ENCODE assay signal across 12 mouse cellular contexts in the genomic region with DNA sequence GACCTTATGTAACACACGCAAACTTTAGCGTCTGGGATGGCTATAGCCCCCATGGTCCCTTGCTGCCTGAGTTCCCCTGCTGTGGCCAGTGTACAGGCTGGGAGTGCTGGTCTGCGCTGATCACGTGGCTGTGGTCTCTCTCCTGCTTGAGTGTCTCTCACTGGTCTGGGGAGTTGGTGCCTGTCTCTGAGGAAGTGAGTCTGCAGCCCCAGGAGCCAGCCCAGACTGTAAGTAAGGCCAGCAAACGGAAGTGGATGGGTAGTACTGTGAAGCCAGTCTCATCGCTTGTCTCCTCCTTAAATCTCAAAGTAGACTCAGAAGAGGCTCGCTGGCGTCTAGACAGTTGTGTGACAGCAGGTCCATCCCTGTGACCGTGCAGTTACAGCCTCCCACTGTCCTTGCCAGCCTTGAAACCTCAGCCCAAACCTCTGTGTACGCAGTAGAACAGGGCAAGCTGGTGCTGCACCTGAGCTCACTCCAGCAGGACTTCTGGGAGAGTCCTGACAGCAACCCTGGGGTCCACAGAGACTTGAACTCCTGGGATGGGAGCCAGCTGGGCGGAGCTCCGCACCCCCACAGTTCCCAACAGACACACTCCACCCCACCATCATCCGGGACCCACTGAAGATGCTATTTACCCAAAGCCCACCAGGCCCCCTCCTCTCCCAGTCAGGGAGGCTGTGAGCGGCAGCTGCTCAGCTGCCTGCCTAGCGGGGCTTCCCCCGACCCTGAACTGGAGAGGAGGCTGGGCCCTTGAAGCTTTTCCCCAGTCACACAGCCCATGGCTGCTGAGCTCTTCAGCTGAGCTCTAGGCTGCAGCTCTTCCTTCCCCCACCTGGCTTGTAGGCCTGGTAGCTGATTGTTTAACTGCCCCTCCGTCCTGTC. TPM values are rescaled to one million over a fixed set of nuclear protein-coding genes. Genes with fewer than 3 reads are reported as not detected.
A peak's percentile ranks its signal among the peaks of the same experiment; 100 is the strongest.
DNase-seq lines count a peak whose midpoint lies in the region; ATAC-seq and TF ChIP-seq lines count a peak whose summit lies in the region.
"Had no signal": no experiment of that assay in that cellular context is flagged by ENCODE, and none has a peak within 500 bp of the region (broad histone marks: within the 10 kb centered on the region; RNA-seq: fewer than 3 reads in every experiment).

No protein-coding gene starts in this region.

- H3K27ac ChIP-seq in heart, embryonic 16.5 days (ENCODE audit: low read length): peak overlapping the region; percentile 27; the same call in 1 of the 2 replicates
- H3K27ac ChIP-seq in midbrain, embryonic 12.5 days (replicated peaks): peak overlapping the region; percentile 31; the same call in 1 of the 2 replicates
- no peak overlapping the region for H3K27ac ChIP-seq in midbrain, postnatal 0 days (ENCODE audit: low read depth, low read length)
- H3K27ac ChIP-seq in intestine, embryonic 15.5 days: peak overlapping the region; percentile 36; the same call in 1 of the 2 replicates

- H3K4me2 ChIP-seq in heart, embryonic 16.5 days (ENCODE audit: low read depth, low read length): no peak overlapping the region
- no peak overlapping the region for H3K4me2 ChIP-seq in midbrain, embryonic 12.5 days (replicated peaks)
- H3K4me2 ChIP-seq in midbrain, postnatal 0 days (ENCODE audit: low read depth, low read length, poor library complexity, severe bottlenecking): no peak overlapping the region
- H3K4me2 ChIP-seq in intestine, embryonic 15.5 days (replicated peaks): no peak overlapping the region

- H3K9me3 ChIP-seq in heart, embryonic 16.5 days (replicated peaks; ENCODE audit: control insufficient read depth, low read length): peaks cover 5% of the 10 kb centered on the region
- no peaks in the 10 kb centered on the region for H3K9me3 ChIP-seq in midbrain, embryonic 12.5 days
- H3K9me3 ChIP-seq in midbrain, postnatal 0 days (ENCODE audit: low read length): no peaks in the 10 kb centered on the region
- no peaks in the 10 kb centered on the region for H3K9me3 ChIP-seq in intestine, embryonic 15.5 days

- H3K27me3 ChIP-seq in heart, embryonic 16.5 days (ENCODE audit: control insufficient read depth, insufficient read depth, low read length): no peaks in the 10 kb centered on the region
- no peaks in the 10 kb centered on the region for H3K27me3 ChIP-seq in midbrain, embryonic 12.5 days
- H3K27me3 ChIP-seq in midbrain, postnatal 0 days (ENCODE audit: insufficient read depth, low read length): no peaks in the 10 kb centered on the region
- H3K27me3 ChIP-seq in intestine, embryonic 15.5 days (replicated peaks): no peaks in the 10 kb centered on the region
- H3K27me3 ChIP-seq in splenic B cell, adult 2 months (ENCODE audit: control insufficient read depth, insufficient read depth, low read length, poor library complexity, severe bottlenecking): no peaks in the 10 kb centered on the region

- H3K36me3 ChIP-seq in heart, embryonic 16.5 days (ENCODE audit: control insufficient read depth, insufficient read depth): peaks cover 15% of the 10 kb centered on the region
- 0 out of 2 replicates have a peak, but pooled peaks cover 9% of the 10 kb centered on the region for H3K36me3 ChIP-seq in midbrain, embryonic 12.5 days
- peaks cover 6% of the 10 kb centered on the region; the same call in 1 of the 2 replicates for H3K36me3 ChIP-seq in midbrain, postnatal 0 days (ENCODE audit: insufficient read depth, low read length)
- H3K36me3 ChIP-seq in intestine, embryonic 15.5 days: 0 out of 2 replicates have a peak, but pooled peaks cover 5% of the 10 kb centered on the region
- peaks cover 5% of the 10 kb centered on the region for H3K36me3 ChIP-seq in splenic B cell, adult 2 months (ENCODE audit: control insufficient read depth, insufficient read depth, low read length, poor library complexity, severe bottlenecking)

- no peak overlapping the region for H3K4me3 ChIP-seq in heart, embryonic 16.5 days (ENCODE audit: low read length)
- no peak overlapping the region for H3K4me3 ChIP-seq in midbrain, embryonic 12.5 days
- no peak overlapping the region for H3K4me3 ChIP-seq in midbrain, postnatal 0 days (ENCODE audit: low read depth, low read length)
- H3K4me3 ChIP-seq in intestine, embryonic 15.5 days (replicated peaks): no peak overlapping the region
- H3K4me3 ChIP-seq: erythroblast, embryonic 14.5 days; myocyte had no signal

- no peak; the same call in 1 of the 2 replicates for ATAC-seq in heart, embryonic 16.5 days (replicated peaks; ENCODE audit: extremely low read depth, insufficient read depth, low FRiP score)
- ATAC-seq in midbrain, embryonic 12.5 days (ENCODE audit: low FRiP score, low read depth): no peak; the same call in 1 of the 2 replicates
- ATAC-seq in midbrain, postnatal 0 days (ENCODE audit: low FRiP score): no peak
- peak; percentile 26; the same call in 1 of the 2 replicates for ATAC-seq in intestine, embryonic 15.5 days

- H3K9ac ChIP-seq in heart, embryonic 16.5 days (ENCODE audit: low read length): 0 out of 2 replicates have a peak overlapping the region, but pooled peaks have one; percentile 19
- H3K9ac ChIP-seq in midbrain, embryonic 12.5 days (replicated peaks): no peak overlapping the region
- H3K9ac ChIP-seq in midbrain, postnatal 0 days (replicated peaks; ENCODE audit: low read length, poor library complexity, severe bottlenecking): no peak overlapping the region
- no peak overlapping the region for H3K9ac ChIP-seq in intestine, embryonic 15.5 days

- no peak for DNase-seq in heart, postnatal 14 days
- no peak for DNase-seq in midbrain, postnatal 0 days (ENCODE audit: low spot score)
- DNase-seq in splenic B cell, adult 2 months (ENCODE audit: low read depth, low spot score): peak; percentile 26
- no peak for DNase-seq in kidney, adult 8-10 months
- no peak for DNase-seq in embryo, embryonic 9.5 days (ENCODE audit: extremely low spot score)
- DNase-seq: adrenal gland, postnatal 10 days; thymus, postnatal 25 days had no signal

- WGBS in heart, embryonic 16.5 days: 72% methylated on average over 17 of the region's 17 CpGs
- WGBS in midbrain, embryonic 12.5 days: 66% methylated on average over 17 of the region's 17 CpGs
- WGBS in midbrain, postnatal 0 days: 64% methylated on average over 17 of the region's 17 CpGs
- WGBS in intestine, embryonic 15.5 days: 60% methylated on average over 17 of the region's 17 CpGs

- H3K4me1 ChIP-seq in heart, embryonic 16.5 days (ENCODE audit: control insufficient read depth, insufficient read depth, low read length): peaks cover 14% of the 10 kb centered on the region
- H3K4me1 ChIP-seq in midbrain, embryonic 12.5 days: peaks cover 10% of the 10 kb centered on the region; the same call in 1 of the 2 replicates
- no peaks in the 10 kb centered on the region for H3K4me1 ChIP-seq in midbrain, postnatal 0 days (ENCODE audit: insufficient read depth, low read length)
- H3K4me1 ChIP-seq in intestine, embryonic 15.5 days (replicated peaks): peaks cover 26% of the 10 kb centered on the region

- no peak for TF ChIP-seq CTCF in midbrain, postnatal 0 days (IDR thresholded peaks at IDR 0.05)

- intact Hi-C loops in heart, postnatal 14 days (cut with DNase I): no loop called here

RNA-seq across cellular contexts. Expression of a gene that starts 18.6 kb away (rescaled TPM):
- 17.6 and 21.1 TPM in 2 replicates for polyA plus RNA-seq in heart, embryonic 16.5 days (2015; fragmentation: Nextera tagmentation; extraction: Ambion mirVana)
- 10 to 100 TPM; 12.8 to 14.2 TPM for total RNA-seq in heart, postnatal 14 days (2021)
- polyA plus RNA-seq in midbrain, embryonic 12.5 days (2016; fragmentation: Nextera tagmentation; extraction: Ambion mirVana): 28.5 and 30.5 TPM in 2 replicates
- 33.4 and 33.6 TPM in 2 replicates for total RNA-seq in midbrain, postnatal 0 days (2014; rRNA removed)
- 26.1 and 28.6 TPM in 2 replicates for polyA plus RNA-seq in midbrain, postnatal 0 days (2015; fragmentation: Nextera tagmentation; extraction: Ambion mirVana)
- polyA plus RNA-seq in intestine, embryonic 15.5 days (2015; fragmentation: Nextera tagmentation; extraction: Ambion mirVana): 22.7 and 29.8 TPM in 2 replicates

RNA-seq across cellular contexts. Expression of a gene that starts 33.6 kb away (rescaled TPM):
- 279 and 343 TPM in 2 replicates for polyA plus RNA-seq in heart, embryonic 16.5 days (2015; fragmentation: Nextera tagmentation; extraction: Ambion mirVana)
- total RNA-seq in heart, postnatal 14 days (2021): 100 to 1,000 TPM; 411 to 471 TPM
- 329 and 373 TPM in 2 replicates for polyA plus RNA-seq in midbrain, embryonic 12.5 days (2016; fragmentation: Nextera tagmentation; extraction: Ambion mirVana)
- total RNA-seq in midbrain, postnatal 0 days (2014; rRNA removed): 810 and 1,016 TPM in 2 replicates
- 347 and 365 TPM in 2 replicates for polyA plus RNA-seq in midbrain, postnatal 0 days (2015; fragmentation: Nextera tagmentation; extraction: Ambion mirVana)
- polyA plus RNA-seq in intestine, embryonic 15.5 days (2015; fragmentation: Nextera tagmentation; extraction: Ambion mirVana): 639 and 690 TPM in 2 replicates

RNA-seq across cellular contexts. Expression of a gene that starts 55.9 kb away (rescaled TPM):
- polyA plus RNA-seq in heart, embryonic 16.5 days (2015; fragmentation: Nextera tagmentation; extraction: Ambion mirVana): 6.2 and 6.4 TPM in 2 replicates
- total RNA-seq in heart, postnatal 14 days (2021): 10 to 100 TPM; 12.3 to 19.2 TPM
- 5.2 and 5.7 TPM in 2 replicates for polyA plus RNA-seq in midbrain, embryonic 12.5 days (2016; fragmentation: Nextera tagmentation; extraction: Ambion mirVana)
- total RNA-seq in midbrain, postnatal 0 days (2014; rRNA removed): 4.8 and 5.4 TPM in 2 replicates
- 1.2 and 1.3 TPM in 2 replicates for polyA plus RNA-seq in midbrain, postnatal 0 days (2015; fragmentation: Nextera tagmentation; extraction: Ambion mirVana)
- 8.9 and 10.0 TPM in 2 replicates for polyA plus RNA-seq in intestine, embryonic 15.5 days (2015; fragmentation: Nextera tagmentation; extraction: Ambion mirVana)
